Mouse (Mus musculus) liver, postnatal 0 days (tissue): ENCODE measurements around the gene Hey2. TPM values are rescaled to one million over a fixed set of nuclear protein-coding genes. Genes with fewer than 3 reads are reported as not detected.

Experiments used
- ATAC-seq: fragments of 200-750 bp; cut with Nextera tagmentation; 2 replicates; pipeline ENCODE4 v1.8.0; 2017; ENCODE audit warnings: mild to moderate bottlenecking, moderate library complexity
- DNase-seq: peaks from one replicate; pipeline ENCODE4 v3.0.0-alpha.2; 2016
- H3K27ac ChIP-seq: fragments of 300-500 bp; sonication (generic); 2 replicates; pipeline ENCODE4 v1.5.1; 2014; ENCODE audit warnings: antibody characterized with exemption, moderate library complexity, mild to moderate bottlenecking, low read depth
- H3K27me3 ChIP-seq: fragments of 300-500 bp; sonication (generic); 2 replicates; pipeline ENCODE4 v1.6.1; 2014; ENCODE audit warnings: low read length, control low read depth, mixed read lengths; ENCODE audit not compliant: insufficient read depth
- H3K36me3 ChIP-seq: fragments of 300-500 bp; sonication (generic); replicated peaks from 2 replicates; pipeline ENCODE4 v1.6.1; 2014; ENCODE audit warnings: mild to moderate bottlenecking, control low read depth, low read length, moderate library complexity, mixed read lengths; ENCODE audit not compliant: insufficient read depth
- H3K4me1 ChIP-seq: fragments of 300-500 bp; sonication (generic); 2 replicates; pipeline ENCODE4 v1.6.1; 2014; ENCODE audit warnings: antibody characterized with exemption, mild to moderate bottlenecking, control low read depth; ENCODE audit not compliant: insufficient read depth
- H3K4me2 ChIP-seq: fragments of 300-500 bp; sonication (generic); 2 replicates; pipeline ENCODE4 v1.6.1; 2014; ENCODE audit warnings: low read depth, mild to moderate bottlenecking, low read length, moderate library complexity, mixed read lengths
- H3K4me3 ChIP-seq: fragments of 300-500 bp; sonication (generic); 2 replicates; pipeline ENCODE4 v1.5.1; 2014; ENCODE audit warnings: low read depth, low read length
- H3K9ac ChIP-seq: fragments of 300-500 bp; sonication (generic); replicated peaks from 2 replicates; pipeline ENCODE4 v1.6.1; 2014; ENCODE audit warnings: mild to moderate bottlenecking, moderate library complexity
- H3K9me3 ChIP-seq: fragments of 300-500 bp; sonication (generic); 2 replicates; pipeline ENCODE4 v1.6.1; 2016; ENCODE audit warnings: mild to moderate bottlenecking, control low read depth, low read length, mixed read lengths
- CTCF ChIP-seq: sonication (generic); IDR thresholded peaks from 2 replicates; pipeline ENCODE4 v1.5.1; 2016; ENCODE audit warnings: antibody characterized with exemption, low read depth
- EP300 ChIP-seq: IDR thresholded peaks from 2 replicates; pipeline ENCODE4 v1.6.1; 2016; ENCODE audit warnings: antibody characterized with exemption, low read depth, mild to moderate bottlenecking
- WGBS: fragments of 180-500 bp; shearing (Covaris S2); extraction: QIAGEN DNeasy Blood & Tissue Kit; methylation state at CpG from one replicate; pipeline ENCODE4 v1.1.7; 2014; ENCODE audit not compliant: insufficient replicate concordance; 5-methylcytosine and 5-hydroxymethylcytosine counted together
- polyA plus RNA-seq: library from polyadenylated mRNA; unstranded; fragments of >200 nt; fragmentation: Nextera tagmentation; extraction: Ambion mirVana; gene quantifications from 2 replicates; pipeline ENCODE4 v1.2.1, GENCODE M21; 2015

Gene Hey2
- polyA plus RNA-seq, 1 experiment from 2014 or later = 0.20 TPM

- WGBS = 66% methylated on average over 5 of the region's 5 CpGs
- no peaks in the 10 kb centered on the region for H3K4me1 ChIP-seq
- TF ChIP-seq CTCF (no peak), EP300 (no peak)
These were observed 45.9 kb downstream of the Hey2 start for GRCm38 (mm10) chr10:30796469-30797261.

GRCm38 (mm10) chr10:30791016-30791415 lies 51.6 kb downstream of the Hey2 start:
- H3K36me3 ChIP-seq = 0 out of 2 replicates have a peak, but pooled peaks cover 4% of the 10 kb centered on the region
- no peak overlapping the region for H3K9ac ChIP-seq
- TF ChIP-seq EP300 = no peak
- no peak for TF ChIP-seq CTCF
- H3K27me3 ChIP-seq = no peaks in the 10 kb centered on the region
- ATAC-seq (no peak), DNase-seq (no peak)
- H3K4me1 ChIP-seq = peaks cover 8% of the 10 kb centered on the region
- WGBS = 84% methylated on average over 3 of the region's 3 CpGs
- H3K4me2 ChIP-seq = no peak overlapping the region
- H3K27ac ChIP-seq = no peak overlapping the region
- no peaks in the 10 kb centered on the region for H3K9me3 ChIP-seq
- no peak overlapping the region for H3K4me3 ChIP-seq

More at GRCm38 (mm10) chr10:30796469-30797261, 45.9 kb downstream of the Hey2 start:
- H3K4me2 ChIP-seq = no peak overlapping the region
- H3K4me3 ChIP-seq = no peak overlapping the region
- DNase-seq = no peak
- no peak for ATAC-seq
- H3K27me3 ChIP-seq = no peaks in the 10 kb centered on the region
- 0 out of 2 replicates have a peak, but pooled peaks cover 4% of the 10 kb centered on the region for H3K36me3 ChIP-seq
- H3K27ac ChIP-seq = no peak overlapping the region
- H3K9me3 ChIP-seq = no peaks in the 10 kb centered on the region
- no peak overlapping the region for H3K9ac ChIP-seq

- H3K9me3 ChIP-seq = no peaks in the 10 kb centered on the region
- no peak overlapping the region for H3K4me3 ChIP-seq
- 93% methylated on average over 5 of the region's 5 CpGs for WGBS
- peaks cover 8% of the 10 kb centered on the region for H3K4me1 ChIP-seq
- H3K27ac ChIP-seq = no peak overlapping the region
- ATAC-seq (no peak), DNase-seq (no peak)
- no peaks in the 10 kb centered on the region for H3K27me3 ChIP-seq
- no peak overlapping the region for H3K9ac ChIP-seq
- no peaks in the 10 kb centered on the region for H3K36me3 ChIP-seq
- TF ChIP-seq EP300 (no peak), CTCF (no peak)
- H3K4me2 ChIP-seq = no peak overlapping the region
These were observed 53.1 kb downstream of the Hey2 start for GRCm38 (mm10) chr10:30789521-30789920.

- Histone ChIP-seq H3K27ac (no peak overlapping the region), H3K4me3 (no peak overlapping the region), H3K9me3 (no peaks in the 10 kb centered on the region), H3K27me3 (no peaks in the 10 kb centered on the region), H3K4me1 (peaks cover 8% of the 10 kb centered on the region), H3K9ac (no peak overlapping the region), H3K4me2 (no peak overlapping the region), H3K36me3 (no peaks in the 10 kb centered on the region)
- WGBS = 61% methylated on average over 1 of the region's 1 CpGs
- TF ChIP-seq EP300 (no peak), CTCF (no peak)
- DNase-seq (no peak), ATAC-seq (no peak)
These were observed 54.3 kb downstream of the Hey2 start for GRCm38 (mm10) chr10:30788340-30788721.

- DNase-seq = no peak
- no peaks in the 10 kb centered on the region for H3K36me3 ChIP-seq
- H3K27me3 ChIP-seq = no peaks in the 10 kb centered on the region
- H3K9ac ChIP-seq = no peak overlapping the region
- TF ChIP-seq CTCF (no peak), EP300 (no peak)
- H3K4me3 ChIP-seq = no peak overlapping the region
- H3K4me2 ChIP-seq = no peak overlapping the region
- peaks cover 8% of the 10 kb centered on the region for H3K4me1 ChIP-seq
- ATAC-seq = no peak; the same call in 1 of the 2 replicates
- WGBS = 51% methylated on average over 3 of the region's 3 CpGs
- H3K9me3 ChIP-seq = no peaks in the 10 kb centered on the region
- no peak overlapping the region; the same call in 1 of the 2 replicates for H3K27ac ChIP-seq
These were observed 54.8 kb downstream of the Hey2 start for GRCm38 (mm10) chr10:30787684-30788339.

GRCm38 (mm10) chr10:30786103-30786754 lies 56.4 kb downstream of the Hey2 start:
- no peaks in the 10 kb centered on the region for H3K27me3 ChIP-seq
- H3K9me3 ChIP-seq = no peaks in the 10 kb centered on the region
- H3K4me2 ChIP-seq = no peak overlapping the region
- no peaks in the 10 kb centered on the region for H3K36me3 ChIP-seq
- DNase-seq = no peak
- no peak for ATAC-seq
- TF ChIP-seq CTCF (no peak), EP300 (no peak)
- WGBS = 88% methylated on average over 5 of the region's 5 CpGs
- H3K4me1 ChIP-seq = peaks cover 8% of the 10 kb centered on the region
- no peak overlapping the region for H3K27ac ChIP-seq
- no peak overlapping the region for H3K9ac ChIP-seq
- H3K4me3 ChIP-seq = no peak overlapping the region

Other genes with a start within 250 kb of the Hey2 start
- 9.9 and 10.2 TPM in 2 replicates for gene Trmt11, start 242.1 kb downstream of the Hey2 start, polyA plus RNA-seq
- 38.9 and 39.5 TPM in 2 replicates for gene Hint3, start 213.2 kb downstream of the Hey2 start, polyA plus RNA-seq
- gene Ncoa7, start 39.5 kb downstream of the Hey2 start, polyA plus RNA-seq = 6.4 TPM in 2 replicates